Mouse (Mus musculus) lung, adult 2 months (tissue): ENCODE measurements around the gene Pdia2.

Source experiments
- CTCF ChIP-seq: fragments of 200-500 bp; IDR thresholded peaks from 2 replicates; pipeline ENCODE4 v1.5.1; 2011; ENCODE audit warnings: mild to moderate bottlenecking, low read length, control low read depth; ENCODE audit not compliant: insufficient read depth
- POLR2A ChIP-seq: fragments of 200-500 bp; IDR thresholded peaks from 2 replicates; pipeline ENCODE4 v1.6.1; 2011; ENCODE audit warnings: low read depth, mild to moderate bottlenecking, control low read depth, low read length, borderline replicate concordance; ENCODE audit errors: extremely low read depth

DNA sequence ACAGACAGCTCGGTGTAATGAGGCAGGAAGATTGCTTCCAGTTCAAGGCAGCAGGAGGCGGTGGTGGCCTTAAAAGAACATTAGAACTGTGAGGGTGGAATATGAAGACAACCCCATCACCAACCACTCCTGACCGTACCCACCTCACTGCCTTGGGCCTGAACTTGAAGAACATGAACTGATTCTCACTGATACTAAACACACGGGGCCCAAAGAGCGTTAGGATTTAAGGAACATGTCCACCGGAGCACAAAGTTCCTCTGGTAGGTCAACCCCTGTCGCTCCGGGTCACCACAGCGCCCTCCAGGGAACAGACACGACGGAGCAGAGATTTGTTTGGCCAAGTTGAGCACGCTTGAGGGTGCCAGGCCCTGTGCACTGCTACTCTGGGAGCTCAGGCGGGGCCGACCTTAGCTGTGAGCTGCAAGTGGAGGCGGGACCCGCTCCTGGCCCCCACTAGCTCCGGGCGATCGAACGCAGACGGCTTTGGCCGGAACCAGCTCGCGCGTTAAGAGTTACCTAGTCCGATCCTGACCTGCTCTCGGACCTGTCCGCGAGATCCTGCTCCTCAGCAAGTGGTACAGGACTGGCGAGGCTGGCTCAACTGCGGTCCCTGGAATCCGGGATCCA, 44.7 kb upstream of the Pdia2 start:
- TF ChIP-seq CTCF (peak; percentile 43; the same call in 1 of the 2 replicates), POLR2A (no peak)
